Mouse (Mus musculus) heart, embryonic 13.5 days (tissue): ENCODE measurements at regions not wholly inside any gene's neighbourhood (a gene's known extent, or its start where the extent isn't known, plus 50 kb on each side); places are given as distances from the start of the nearest gene placed in this dataset.

ENCODE experiments used
- ATAC-seq: fragments of 200-750 bp; cut with Nextera tagmentation; 2 replicates; pipeline ENCODE4 v1.8.0; 2017; ENCODE audit warnings: moderate TSS enrichment; ENCODE audit not compliant: insufficient number of reproducible peaks, low FRiP score, low TSS enrichment; ENCODE audit errors: extremely low read depth
- H3K27ac ChIP-seq: fragments of 300-500 bp; sonication (generic); replicated peaks from 2 replicates; pipeline ENCODE4 v1.5.1; 2015; ENCODE audit warnings: moderate library complexity, mild to moderate bottlenecking, inconsistent platforms
- H3K27me3 ChIP-seq: fragments of 300-500 bp; sonication (generic); replicated peaks from 2 replicates; pipeline ENCODE4 v1.6.1; 2015; ENCODE audit warnings: mild to moderate bottlenecking, inconsistent platforms
- H3K36me3 ChIP-seq: fragments of 300-500 bp; sonication (generic); 2 replicates; pipeline ENCODE4 v1.6.1; 2015; ENCODE audit warnings: mild to moderate bottlenecking, inconsistent platforms
- H3K4me1 ChIP-seq: fragments of 300-500 bp; sonication (generic); 2 replicates; pipeline ENCODE4 v1.6.1; 2015; ENCODE audit warnings: inconsistent platforms
- H3K4me2 ChIP-seq: fragments of 300-500 bp; sonication (generic); 2 replicates; pipeline ENCODE4 v1.6.1; 2015; ENCODE audit warnings: inconsistent platforms, mild to moderate bottlenecking, moderate library complexity
- H3K4me3 ChIP-seq: fragments of 300-500 bp; sonication (generic); 2 replicates; pipeline ENCODE4 v1.5.1; 2015; ENCODE audit warnings: moderate library complexity, mild to moderate bottlenecking, inconsistent platforms
- H3K9ac ChIP-seq: fragments of 300-500 bp; sonication (generic); 2 replicates; pipeline ENCODE4 v1.6.1; 2015; ENCODE audit warnings: inconsistent platforms, mild to moderate bottlenecking, moderate library complexity
- H3K9me3 ChIP-seq: fragments of 300-500 bp; sonication (generic); 2 replicates; pipeline ENCODE4 v1.6.1; 2016; ENCODE audit warnings: inconsistent platforms
- WGBS: fragments of 180-500 bp; shearing (Covaris S2); methylation state at CpG from one replicate; pipeline ENCODE4 v1.1.7; 2015; ENCODE audit warnings: mixed read lengths; 5-methylcytosine and 5-hydroxymethylcytosine counted together

GRCm38 (mm10) chr5:42987710-42988466, 245.1 kb upstream of the Cpeb2 start:
- no peaks in the 10 kb centered on the region for H3K4me1 ChIP-seq
- no peaks in the 10 kb centered on the region for H3K9me3 ChIP-seq
- H3K4me3 ChIP-seq = no peak overlapping the region
- WGBS = 70% methylated on average over 3 of the region's 3 CpGs
- no peak for ATAC-seq
- no peak overlapping the region for H3K27ac ChIP-seq
- no peaks in the 10 kb centered on the region for H3K27me3 ChIP-seq
- no peak overlapping the region for H3K4me2 ChIP-seq
- no peaks in the 10 kb centered on the region for H3K36me3 ChIP-seq
- no peak overlapping the region for H3K9ac ChIP-seq

GRCm38 (mm10) chr5:42989287-42989686, 243.7 kb upstream of the Cpeb2 start:
- no peak for ATAC-seq
- H3K4me2 ChIP-seq = no peak overlapping the region

GRCm38 (mm10) chr5:43024006-43024593, 208.9 kb upstream of the Cpeb2 start:
- Histone ChIP-seq H3K36me3 (no peaks in the 10 kb centered on the region), H3K4me1 (peaks cover 8% of the 10 kb centered on the region; the same call in 1 of the 2 replicates), H3K4me3 (no peak overlapping the region), H3K27ac (peak overlapping the region; percentile 48), H3K4me2 (no peak overlapping the region), H3K9ac (no peak overlapping the region), H3K27me3 (no peaks in the 10 kb centered on the region), H3K9me3 (no peaks in the 10 kb centered on the region)
- WGBS = 57% methylated on average over 7 of the region's 7 CpGs
- no peak; the same call in 1 of the 2 replicates for ATAC-seq

More at GRCm38 (mm10) chr5:42989287-42989686, 243.7 kb upstream of the Cpeb2 start:
- no peaks in the 10 kb centered on the region for H3K36me3 ChIP-seq
- H3K9ac ChIP-seq = no peak overlapping the region
- no peaks in the 10 kb centered on the region for H3K4me1 ChIP-seq
- 78% methylated on average over 3 of the region's 3 CpGs for WGBS
- H3K4me3 ChIP-seq = no peak overlapping the region
- no peaks in the 10 kb centered on the region for H3K27me3 ChIP-seq
- no peak overlapping the region for H3K27ac ChIP-seq
- no peaks in the 10 kb centered on the region for H3K9me3 ChIP-seq

GRCm38 (mm10) chr5:43031285-43031684, 201.7 kb upstream of the Cpeb2 start:
- H3K9ac ChIP-seq = no peak overlapping the region
- H3K27ac ChIP-seq = no peak overlapping the region
- H3K4me2 ChIP-seq = no peak overlapping the region
- ATAC-seq = no peak
- peaks cover 17% of the 10 kb centered on the region for H3K4me1 ChIP-seq
- H3K9me3 ChIP-seq = no peaks in the 10 kb centered on the region
- WGBS = 52% methylated on average over 3 of the region's 3 CpGs
- H3K27me3 ChIP-seq = no peaks in the 10 kb centered on the region
- H3K36me3 ChIP-seq = no peaks in the 10 kb centered on the region
- H3K4me3 ChIP-seq = no peak overlapping the region

- Histone ChIP-seq H3K27ac (no peak overlapping the region), H3K9me3 (no peaks in the 10 kb centered on the region), H3K4me1 (peaks cover 17% of the 10 kb centered on the region), H3K27me3 (no peaks in the 10 kb centered on the region), H3K36me3 (no peaks in the 10 kb centered on the region), H3K4me2 (no peak overlapping the region), H3K9ac (no peak overlapping the region), H3K4me3 (no peak overlapping the region)
- ATAC-seq = no peak
- 80% methylated on average over 5 of the region's 5 CpGs for WGBS
Observed at GRCm38 (mm10) chr5:43031916-43032315, 201.1 kb upstream of the Cpeb2 start.

- ATAC-seq = no peak
- H3K9ac ChIP-seq = no peak overlapping the region
- 26% methylated on average over 1 of the region's 1 CpGs for WGBS
- H3K9me3 ChIP-seq = no peaks in the 10 kb centered on the region
- no peaks in the 10 kb centered on the region for H3K36me3 ChIP-seq
- no peak overlapping the region for H3K4me2 ChIP-seq
- H3K27ac ChIP-seq = no peak overlapping the region
- no peaks in the 10 kb centered on the region for H3K27me3 ChIP-seq
- peaks cover 23% of the 10 kb centered on the region for H3K4me1 ChIP-seq
- H3K4me3 ChIP-seq = no peak overlapping the region
Observed at GRCm38 (mm10) chr5:43034421-43034820, 198.5 kb upstream of the Cpeb2 start.

- H3K4me2 ChIP-seq = no peak overlapping the region
- H3K4me3 ChIP-seq = no peak overlapping the region
- no peak overlapping the region for H3K27ac ChIP-seq
- H3K4me1 ChIP-seq = peaks cover 13% of the 10 kb centered on the region
- H3K27me3 ChIP-seq = no peaks in the 10 kb centered on the region
- H3K36me3 ChIP-seq = no peaks in the 10 kb centered on the region
- 60% methylated on average over 3 of the region's 3 CpGs for WGBS
- ATAC-seq = no peak
- no peak overlapping the region for H3K9ac ChIP-seq
- no peaks in the 10 kb centered on the region for H3K9me3 ChIP-seq
Observed at GRCm38 (mm10) chr5:43037592-43037991, 195.4 kb upstream of the Cpeb2 start.

GRCm38 (mm10) chr5:43039525-43039924, 193.4 kb upstream of the Cpeb2 start:
- no peak overlapping the region for H3K27ac ChIP-seq
- 80% methylated on average over 3 of the region's 3 CpGs for WGBS
- H3K4me3 ChIP-seq = no peak overlapping the region
- no peaks in the 10 kb centered on the region for H3K27me3 ChIP-seq
- H3K4me1 ChIP-seq = peaks cover 9% of the 10 kb centered on the region
- no peak overlapping the region for H3K4me2 ChIP-seq
- H3K9ac ChIP-seq = no peak overlapping the region
- H3K36me3 ChIP-seq = no peaks in the 10 kb centered on the region
- no peak for ATAC-seq
- no peaks in the 10 kb centered on the region for H3K9me3 ChIP-seq

- ATAC-seq = no peak
- H3K9me3 ChIP-seq = no peaks in the 10 kb centered on the region
- no peaks in the 10 kb centered on the region for H3K36me3 ChIP-seq
- peaks cover 7% of the 10 kb centered on the region for H3K4me1 ChIP-seq
- no peaks in the 10 kb centered on the region for H3K27me3 ChIP-seq
- no peak overlapping the region for H3K9ac ChIP-seq
- H3K27ac ChIP-seq = no peak overlapping the region
- no peak overlapping the region for H3K4me2 ChIP-seq
- H3K4me3 ChIP-seq = no peak overlapping the region
- whole genome bisulfite sequencing = 59% methylated on average over 3 of the region's 3 CpGs
Observed at GRCm38 (mm10) chr5:43042585-43042984, 190.4 kb upstream of the Cpeb2 start.

GRCm38 (mm10) chr5:43045860-43046259, 187.1 kb upstream of the Cpeb2 start:
- H3K4me3 ChIP-seq = no peak overlapping the region
- no peaks in the 10 kb centered on the region for H3K36me3 ChIP-seq
- no peak overlapping the region for H3K4me2 ChIP-seq
- 76% methylated on average over 3 of the region's 3 CpGs for WGBS
- H3K9me3 ChIP-seq = no peaks in the 10 kb centered on the region
- H3K27me3 ChIP-seq = no peaks in the 10 kb centered on the region
- peaks cover 19% of the 10 kb centered on the region for H3K4me1 ChIP-seq
- no peak overlapping the region for H3K9ac ChIP-seq
- H3K27ac ChIP-seq = no peak overlapping the region
- ATAC-seq = no peak

GRCm38 (mm10) chr5:43047316-43047715, 185.7 kb upstream of the Cpeb2 start:
- Histone ChIP-seq H3K27me3 (no peaks in the 10 kb centered on the region), H3K9ac (no peak overlapping the region), H3K4me3 (no peak overlapping the region), H3K36me3 (no peaks in the 10 kb centered on the region), H3K4me1 (peaks cover 19% of the 10 kb centered on the region), H3K9me3 (no peaks in the 10 kb centered on the region), H3K4me2 (no peak overlapping the region), H3K27ac (no peak overlapping the region)
- 91% methylated on average over 2 of the region's 2 CpGs for WGBS
- ATAC-seq = no peak
